Mouse (Mus musculus): ENCODE results near the gene Fcgr1.

DNA sequence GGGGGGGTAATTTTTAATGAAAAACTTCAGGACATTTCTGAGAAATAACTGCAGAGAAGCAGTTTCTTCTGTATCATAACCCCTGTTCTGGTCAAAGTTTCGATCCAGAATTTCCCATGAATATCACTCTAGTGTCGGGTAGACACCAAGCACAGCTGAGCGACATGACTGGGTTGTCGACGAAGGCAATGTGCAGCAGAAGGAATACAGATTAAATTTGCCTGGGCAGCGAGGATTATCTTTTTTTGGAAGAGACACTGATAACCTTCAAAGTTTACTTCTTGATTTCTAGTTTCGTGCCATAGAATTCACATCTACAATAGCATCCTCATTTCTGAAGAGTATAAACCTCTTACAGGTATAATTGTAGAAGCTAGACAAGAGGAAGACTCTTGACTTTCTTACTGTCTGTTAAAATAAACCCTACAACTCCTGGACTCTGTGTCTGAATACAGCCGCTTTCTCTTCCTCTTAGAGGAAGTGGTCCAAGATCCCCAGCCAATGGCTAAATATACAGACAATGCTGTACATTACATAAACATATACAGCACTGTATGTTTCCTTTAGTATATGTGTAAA is 27.5 kb downstream of the Fcgr1 start:
- TF ChIP-seq CTCF (IDR thresholded peaks at IDR 0.05; ENCODE audit: low read depth, low read length) = no peak
- TF ChIP-seq POLR2A (IDR thresholded peaks at IDR 0.05; ENCODE audit: insufficient read depth, low read length) = no peak
- TF ChIP-seq EP300 (IDR thresholded peaks at IDR 0.05; ENCODE audit: insufficient read depth, low read depth, low read length) = no peak
